Mouse (Mus musculus): ENCODE data around the gene Erich6. TPM values are rescaled to one million over a fixed set of nuclear protein-coding genes. Genes with fewer than 3 reads are reported as not detected.

The Erich6 gene
- not detected in 2 replicates for polyA plus RNA-seq (2012; rRNA removed)

GRCm38 (mm10) chr3:58636406-58637295 lies at the start of gene Erich6:
Gene Erich6, minus strand, starts transcription at chr3:58637207.

GRCm38 (mm10) chr3:58576137-58577066 lies 60.6 kb downstream of the Erich6 start, which contains the start of gene Selenot:
Gene Selenot, plus strand, starts transcription at chr3:58576636.

Other genes starting within 250 kb of the Erich6 start
- gene Tsc22d2, start 222.5 kb downstream of the Erich6 start, polyA plus RNA-seq (2012; rRNA removed): 17.7 and 18.0 TPM in 2 replicates
- 2.7 and 4.1 TPM in 2 replicates for gene Eif2a, start 111.4 kb downstream of the Erich6 start, polyA plus RNA-seq (2012; rRNA removed)
- gene Serp1, start 111.3 kb downstream of the Erich6 start, polyA plus RNA-seq (2012; rRNA removed): 56.7 and 65.0 TPM in 2 replicates
- gene Selenot, start 60.6 kb downstream of the Erich6 start, polyA plus RNA-seq (2012; rRNA removed): 21.6 and 24.6 TPM in 2 replicates
- 23.8 and 24.3 TPM in 2 replicates for gene Siah2, start 55.2 kb upstream of the Erich6 start, polyA plus RNA-seq (2012; rRNA removed)
- gene Mindy4b-ps, start 185.1 kb upstream of the Erich6 start, polyA plus RNA-seq (2012; rRNA removed): not detected in 2 replicates
- not detected in 2 replicates for gene Clrn1, start 248.1 kb upstream of the Erich6 start, polyA plus RNA-seq (2012; rRNA removed)